Comparison of ENCODE assay signal across 8 mouse cellular contexts in the genomic region with DNA sequence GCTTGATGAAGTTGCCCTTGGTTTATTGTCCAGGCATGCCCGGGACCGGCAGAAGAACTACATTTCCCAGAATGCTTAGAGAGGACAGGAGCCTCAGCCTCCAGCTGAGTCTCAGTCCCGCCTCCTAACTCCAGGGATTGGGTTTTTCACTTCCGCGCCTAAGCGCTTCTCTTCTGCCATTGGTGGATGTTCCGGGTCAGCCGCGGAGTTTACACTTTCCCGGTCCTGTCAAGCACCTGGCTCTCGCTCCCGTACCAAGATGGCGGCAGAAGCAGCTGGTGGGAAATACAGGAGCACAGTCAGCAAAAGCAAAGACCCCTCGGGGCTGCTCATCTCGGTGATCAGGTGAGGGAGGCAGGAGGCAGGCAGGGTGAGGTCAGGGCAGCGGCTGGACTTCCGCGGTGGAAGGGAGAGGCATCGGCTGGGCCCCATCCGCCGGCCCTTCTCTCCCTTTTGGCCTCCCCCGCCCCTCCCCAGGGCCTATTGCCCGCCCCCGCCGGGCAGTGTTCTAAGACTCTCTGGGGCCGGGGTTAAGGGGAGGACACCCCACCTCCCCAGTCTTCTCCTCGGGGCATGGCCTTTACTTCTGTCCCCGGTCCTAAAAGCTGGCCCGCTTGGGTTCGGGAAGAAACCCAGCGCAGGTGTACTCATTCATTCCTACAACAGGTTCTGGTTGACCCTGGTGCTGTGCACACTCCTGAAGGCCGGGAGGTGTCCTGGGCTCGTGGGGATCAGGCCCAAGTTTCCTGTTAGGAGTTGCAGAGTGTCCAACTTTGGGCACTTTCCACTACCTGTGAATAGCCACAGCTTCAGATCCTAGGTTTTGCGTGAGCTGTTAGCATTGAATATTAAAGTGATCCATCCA. TPM values are rescaled to one million over a fixed set of nuclear protein-coding genes. Genes with fewer than 3 reads are reported as not detected.
DNase-seq lines count a peak whose midpoint lies in the region; ATAC-seq lines count a peak whose summit lies in the region.

TSS of gene Exoc4 (plus strand) at position 192 of the 865 bp plus-strand sequence.

- H3K4me1 ChIP-seq in heart, embryonic 14.5 days (ENCODE audit: control insufficient read depth in 2 of 2, insufficient read depth in 2 of 2, low read length in 2 of 2): peaks cover 2 to 14% of the 10 kb centered on the region in 2 experiments
- H3K4me1 ChIP-seq in liver, embryonic 13.5 days (replicated peaks): peaks cover 35% of the 10 kb centered on the region
- H3K4me1 ChIP-seq in stomach, embryonic 16.5 days (ENCODE audit: control insufficient read depth, insufficient read depth, low read length): no peaks in the 10 kb centered on the region

- H3K27ac ChIP-seq in heart, embryonic 14.5 days (replicated peaks in 1 of 2; ENCODE audit: control insufficient read depth in 1 of 2, insufficient read depth in 1 of 2, low read depth in 2 of 2, low read length in 2 of 2): peak within 1 kb of the TSS; percentile 60 to 63; a peak in 3 of 4 replicates
- peak within 1 kb of the TSS; percentile 30; the same call in 1 of the 2 replicates for H3K27ac ChIP-seq in liver, embryonic 13.5 days
- peak within 1 kb of the TSS; percentile 1; the same call in 1 of the 2 replicates for H3K27ac ChIP-seq in stomach, embryonic 16.5 days (ENCODE audit: low read length)

- peak within 1 kb of the TSS; percentile 93 for H3K9ac ChIP-seq in heart, embryonic 14.5 days (ENCODE audit: low read length)
- H3K9ac ChIP-seq in liver, embryonic 13.5 days: peak within 1 kb of the TSS; percentile 86
- H3K9ac ChIP-seq in stomach, embryonic 16.5 days (ENCODE audit: low read length): peak within 1 kb of the TSS; percentile 84

- ATAC-seq in CD4-positive, CD25-positive, alpha-beta regulatory T cell, adult 4 months: peak; percentile 100
- ATAC-seq in heart, embryonic 14.5 days (ENCODE audit: insufficient number of reproducible peaks, insufficient read depth, low FRiP score, low read depth): peak; percentile 97
- peak; percentile 100 for ATAC-seq in liver, embryonic 13.5 days (ENCODE audit: low read depth)
- peak; percentile 100 for ATAC-seq in stomach, embryonic 16.5 days (ENCODE audit: insufficient read depth, low FRiP score)

- 1% methylated on average over 33 of the region's 34 CpGs for WGBS in heart, embryonic 14.5 days
- 3% methylated on average over 33 of the region's 34 CpGs for WGBS in liver, embryonic 13.5 days (ENCODE audit: insufficient replicate concordance)
- WGBS in stomach, embryonic 16.5 days: 2% methylated on average over 34 of the region's 34 CpGs

- peak within 1 kb of the TSS; percentile 91 to 95 for H3K4me3 ChIP-seq in heart, embryonic 14.5 days (ENCODE audit: control insufficient read depth in 1 of 2, insufficient read depth in 1 of 2, low read depth in 1 of 2, low read length in 2 of 2)
- H3K4me3 ChIP-seq in liver, embryonic 13.5 days (replicated peaks): peak within 1 kb of the TSS; percentile 85
- H3K4me3 ChIP-seq in stomach, embryonic 16.5 days (replicated peaks; ENCODE audit: low read length): peak within 1 kb of the TSS; percentile 76

- DNase-seq in c-Kit-negative CD71-positive TER-119-positive erythroid progenitor cells, embryonic 14.5 days (ENCODE audit: low read depth, low spot score): peak; percentile 96
- peak; percentile 98 for DNase-seq in fibroblast of lung, adult 2 months (ENCODE audit: low read depth)
- DNase-seq in kidney, postnatal 14 days: peak; percentile 97
- peak; percentile 94 for DNase-seq in liver, embryonic 13.5 days
- DNase-seq in neural tube, embryonic 10.5 days (ENCODE audit: extremely low spot score, low spot score): peak; percentile 90

- H3K4me2 ChIP-seq in heart, embryonic 14.5 days (ENCODE audit: low read length): peak within 1 kb of the TSS; percentile 91
- peak within 1 kb of the TSS; percentile 86 for H3K4me2 ChIP-seq in liver, embryonic 13.5 days
- peak within 1 kb of the TSS; percentile 72 for H3K4me2 ChIP-seq in stomach, embryonic 16.5 days (ENCODE audit: low read depth, low read length)

- no peaks in the 10 kb centered on the region for H3K27me3 ChIP-seq in heart, embryonic 14.5 days (ENCODE audit: control insufficient read depth, insufficient read depth, low read length)
- no peaks in the 10 kb centered on the region for H3K27me3 ChIP-seq in liver, embryonic 13.5 days
- no peaks in the 10 kb centered on the region for H3K27me3 ChIP-seq in stomach, embryonic 16.5 days (ENCODE audit: control insufficient read depth, insufficient read depth, low read length)

- H3K36me3 ChIP-seq in heart, embryonic 14.5 days (ENCODE audit: control insufficient read depth, insufficient read depth, low read length): no peaks in the 10 kb centered on the region
- no peaks in the 10 kb centered on the region for H3K36me3 ChIP-seq in liver, embryonic 13.5 days
- H3K36me3 ChIP-seq in stomach, embryonic 16.5 days (ENCODE audit: control insufficient read depth, insufficient read depth, low read length): no peaks in the 10 kb centered on the region

- H3K9me3 ChIP-seq in heart, embryonic 14.5 days (ENCODE audit: control insufficient read depth, low read length): no peaks in the 10 kb centered on the region
- no peaks in the 10 kb centered on the region for H3K9me3 ChIP-seq in liver, embryonic 13.5 days (replicated peaks)
- H3K9me3 ChIP-seq in stomach, embryonic 16.5 days (replicated peaks; ENCODE audit: control insufficient read depth, low read length): no peaks in the 10 kb centered on the region

RNA-seq across cellular contexts. Expression of gene Exoc4, which starts in this region (rescaled TPM):
- polyA plus RNA-seq in CD4-positive, CD25-positive, alpha-beta regulatory T cell, adult 4 months (2017; shearing (Covaris generic)): 10 to 100 TPM; 60.9 to 70.4 TPM
- polyA plus RNA-seq in heart, embryonic 14.5 days (2014; fragmentation: Nextera tagmentation; extraction: Ambion mirVana): 26.0 and 27.5 TPM in 2 replicates
- polyA plus RNA-seq in liver, embryonic 13.5 days (2015; fragmentation: Nextera tagmentation; extraction: Ambion mirVana): 11.0 and 13.8 TPM in 2 replicates
- 33.9 and 37.8 TPM in 2 replicates for polyA plus RNA-seq in stomach, embryonic 16.5 days (2015; fragmentation: Nextera tagmentation; extraction: Ambion mirVana)

Comparison
In these comparisons a context has a peak if more than half of its experiments do, and no peak if none do; other contexts are left out.
1. Peak in every context shown above with its lines: DNase-seq, ATAC-seq, H3K4me3 ChIP-seq and H3K27ac ChIP-seq.
2. H3K27ac ChIP-seq: peak in every context shown above with its lines; median percentile 62 in heart, embryonic 14.5 days; 30 in liver, embryonic 13.5 days; 1 in stomach, embryonic 16.5 days.